Mouse (Mus musculus): ENCODE measurements at regions not wholly inside any gene's neighbourhood (a gene's known extent, or its start where the extent isn't known, plus 50 kb on each side); places are given as distances from the start of the nearest gene placed in this dataset.
A peak's percentile ranks its signal among the peaks of the same experiment; 100 is the strongest.

DNA sequence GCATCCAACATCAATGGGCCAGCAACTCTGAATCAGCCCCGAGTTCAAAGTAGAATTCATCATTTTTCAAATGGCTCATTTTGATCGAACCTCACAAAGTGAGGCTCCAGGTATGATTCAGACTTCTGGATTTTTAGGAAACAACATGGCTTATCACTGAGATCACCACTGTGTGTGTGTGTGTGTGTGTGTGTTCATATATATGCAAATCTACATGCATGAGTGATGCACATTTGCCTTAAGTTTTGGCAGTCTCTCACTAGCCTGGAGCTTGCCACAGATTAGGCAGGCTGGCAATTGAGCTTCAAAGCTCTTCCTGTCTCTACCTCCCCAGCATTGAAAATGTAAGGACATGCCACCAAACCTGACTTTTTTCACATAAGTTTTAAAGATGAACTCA, 195.1 kb upstream of the Mindy3 start:
- DNase-seq = no peak

DNA sequence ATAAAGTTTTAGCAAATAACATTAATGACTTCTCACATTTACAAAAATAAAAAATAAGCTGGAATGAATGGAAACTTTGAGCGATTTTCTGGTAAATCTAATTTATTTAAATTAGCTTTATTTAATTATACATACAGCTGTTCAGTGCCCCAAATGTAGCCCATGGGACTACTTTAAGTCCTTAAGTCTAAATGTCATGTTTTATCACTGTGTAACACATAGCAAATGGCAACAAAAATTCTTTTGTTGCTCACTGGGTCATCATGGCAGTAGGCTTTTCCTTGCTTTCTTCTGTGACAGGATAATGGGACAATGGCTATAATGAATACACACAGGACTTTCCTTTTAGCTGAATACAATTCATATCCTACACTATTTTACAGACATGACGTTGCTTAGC, 194.6 kb upstream of the Mindy3 start:
- no peak for DNase-seq

DNA sequence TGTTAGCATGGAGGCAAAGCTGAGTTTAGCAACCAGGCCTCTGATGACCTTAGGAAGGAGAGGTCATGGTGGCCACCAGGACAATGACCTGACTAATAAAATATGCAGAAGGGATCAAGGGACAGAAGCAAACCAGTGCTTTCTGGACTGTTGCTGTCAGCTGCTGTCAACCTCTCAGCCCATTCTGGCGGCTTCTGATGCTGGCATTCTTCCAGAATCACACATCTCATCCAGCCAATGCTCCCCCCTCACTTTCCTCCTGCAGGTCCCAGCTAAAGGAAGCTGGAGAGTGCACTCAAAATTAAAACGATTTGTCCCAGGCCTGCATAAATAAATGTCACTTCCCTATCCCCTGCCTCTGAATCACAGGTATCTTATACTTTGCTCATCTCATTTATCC, 163.3 kb upstream of the Mindy3 start:
- DNase-seq = peak; percentile 66

DNA sequence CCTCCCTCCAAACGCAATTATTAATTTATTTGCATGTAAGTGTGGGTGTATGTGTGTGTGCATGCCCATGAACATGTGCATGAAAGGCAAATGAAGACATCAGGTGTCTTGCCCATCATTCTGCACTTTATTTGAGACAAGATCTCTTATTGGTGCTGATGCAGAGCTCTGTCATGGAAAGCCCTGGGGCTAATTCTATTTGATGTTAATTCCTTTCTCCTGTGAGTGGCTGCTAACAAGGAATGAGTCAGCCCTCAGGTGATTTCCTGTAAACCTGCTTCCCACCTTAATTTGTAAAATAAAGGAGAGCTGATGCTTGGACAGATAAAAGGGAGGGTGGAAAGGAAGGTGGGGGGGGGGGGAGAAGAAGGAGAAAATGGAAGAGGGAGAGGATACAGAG, 138.5 kb upstream of the Mindy3 start:
- no peak for DNase-seq

DNA sequence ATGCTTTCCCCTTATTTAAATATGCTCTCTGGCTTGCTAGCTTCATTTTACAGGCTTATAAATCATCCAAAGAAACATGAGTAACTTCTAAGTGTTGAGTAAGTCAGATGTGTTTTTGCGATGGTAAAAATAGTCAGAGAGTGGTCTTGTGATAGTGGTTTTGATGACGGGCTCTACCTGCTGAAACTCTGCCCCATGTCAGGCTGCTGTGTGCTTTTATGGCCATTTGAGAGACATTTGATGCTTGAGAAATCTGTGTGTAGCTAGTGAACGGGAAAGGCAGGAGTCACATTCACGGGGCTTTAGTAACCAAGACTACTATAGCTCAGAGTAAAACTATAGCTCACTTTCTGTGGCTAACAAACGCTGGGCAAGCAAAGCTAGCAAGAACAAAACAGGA, 103.1 kb upstream of the Mindy3 start:
- DNase-seq = no peak

DNA sequence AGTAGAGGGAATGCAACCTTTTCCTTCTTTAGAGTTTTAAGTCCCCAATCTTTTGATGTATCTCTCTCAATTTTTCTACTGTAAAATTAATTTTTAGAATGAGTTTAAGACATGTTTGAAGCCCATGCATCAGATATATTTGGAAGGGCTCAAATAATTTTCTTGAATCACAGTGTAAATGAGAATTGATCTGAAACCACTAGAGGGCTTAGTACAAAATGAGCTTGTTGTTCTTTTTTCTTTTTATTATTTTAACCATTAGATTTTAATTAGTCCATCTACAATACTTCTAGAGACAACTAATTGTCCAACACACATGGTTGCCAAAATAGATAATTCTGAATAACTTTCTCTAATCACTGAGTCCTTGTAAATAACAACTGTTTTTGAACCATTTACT, 102.5 kb upstream of the Mindy3 start:
- DNase-seq = no peak

DNA sequence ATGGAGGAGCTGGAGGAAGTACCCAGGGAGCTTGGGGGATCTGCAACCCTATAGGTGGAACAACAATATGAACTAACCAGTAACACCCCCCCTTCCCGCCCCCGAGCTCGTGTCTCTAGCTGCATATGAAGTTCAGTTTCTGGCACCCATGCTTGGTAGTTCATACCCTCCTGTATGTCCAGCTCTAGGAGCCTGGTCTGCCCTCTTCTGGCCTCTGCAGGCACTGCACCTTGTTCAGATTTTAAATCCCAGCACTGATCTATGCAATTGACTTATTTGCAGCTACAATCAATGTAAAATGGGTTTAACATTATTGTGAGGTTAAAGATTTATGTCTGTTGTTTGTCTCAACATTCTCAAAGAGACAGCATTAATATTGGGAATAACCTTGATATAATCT, 73.1 kb upstream of the Mindy3 start:
- DNase-seq = no peak

DNA sequence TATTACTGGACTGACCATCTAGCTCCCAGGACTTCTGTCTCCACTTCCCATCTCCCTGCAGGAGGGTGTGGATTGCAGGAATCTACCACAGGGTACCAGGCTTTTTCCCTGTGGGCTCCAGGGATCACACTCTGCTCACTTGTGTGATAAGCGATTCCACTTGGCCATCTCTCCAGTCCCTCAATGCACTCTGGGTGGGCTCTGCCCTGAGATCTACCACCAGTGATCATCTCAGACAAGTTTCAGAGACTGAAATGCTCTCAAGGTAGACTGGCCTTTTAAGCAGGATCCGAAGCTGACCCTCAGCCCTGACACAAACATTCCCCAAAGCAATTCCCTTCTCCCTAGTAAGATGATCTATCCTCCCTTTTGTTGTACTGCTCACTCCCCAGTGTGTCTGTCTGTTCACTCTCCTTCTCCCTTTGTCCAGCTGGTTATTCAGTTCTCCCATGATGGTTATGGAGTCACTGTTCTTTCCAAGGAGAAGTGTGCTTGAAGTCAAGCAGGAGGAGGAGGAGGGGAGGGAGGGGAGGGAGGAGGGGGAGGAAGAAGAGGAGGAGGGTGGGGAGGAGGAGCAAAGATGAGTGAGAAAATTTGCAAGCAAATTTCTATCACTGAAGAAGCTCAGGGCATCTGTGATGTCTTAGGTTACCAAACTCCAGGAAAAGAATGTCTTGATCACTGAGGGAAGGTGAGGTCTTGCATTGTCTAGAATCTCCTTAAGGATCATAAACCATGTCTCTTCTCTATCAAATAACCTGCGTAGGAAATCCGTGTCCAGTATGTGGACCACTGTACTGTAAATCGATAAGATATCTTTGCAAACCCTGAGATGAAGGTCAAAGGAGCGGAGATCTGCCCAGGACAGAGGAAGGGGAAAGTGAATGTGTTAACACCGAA, 50.4 kb upstream of the Mindy3 start:
- no peak for DNase-seq
